Mouse (Mus musculus) cerebellum, adult 2 months (tissue): ENCODE measurements around the gene Med29. TPM values are rescaled to one million over a fixed set of nuclear protein-coding genes. Genes with fewer than 3 reads are reported as not detected.

Experiments
- DNase-seq, 2 experiments: peaks; one replicate each; pipeline ENCODE4 v3.0.0; 2021
- H3K27ac ChIP-seq: fragments of 200-500 bp; 2 replicates; pipeline ENCODE4 v1.5.1; 2012; ENCODE audit warnings: low read length, control low read depth, inconsistent platforms; ENCODE audit not compliant: insufficient read depth
- H3K27me3 ChIP-seq: fragments of 200-500 bp; 2 replicates; pipeline ENCODE4 v1.6.1; 2012; ENCODE audit warnings: inconsistent platforms, mild to moderate bottlenecking, low read length, moderate library complexity; ENCODE audit not compliant: control insufficient read depth, insufficient read depth
- H3K4me1 ChIP-seq: fragments of 200-500 bp; 2 replicates; pipeline ENCODE4 v1.6.1; 2011; ENCODE audit warnings: low read length; ENCODE audit not compliant: control insufficient read depth, insufficient read depth
- H3K4me3 ChIP-seq: fragments of 200-500 bp; replicated peaks from 2 replicates; pipeline ENCODE3; 2011; ENCODE audit warnings: mild to moderate bottlenecking, low read depth, low read length, control low read depth; ENCODE audit not compliant: insufficient read depth
- CTCF ChIP-seq: fragments of 200-500 bp; IDR thresholded peaks from 2 replicates; pipeline ENCODE4 v1.5.1; 2011; ENCODE audit warnings: low read depth, mild to moderate bottlenecking, control low read depth, low read length, moderate library complexity, borderline replicate concordance; ENCODE audit not compliant: insufficient read depth
- POLR2A ChIP-seq: fragments of 200-500 bp; IDR thresholded peaks from 2 replicates; pipeline ENCODE4 v1.6.1; 2011; ENCODE audit warnings: low read length, control low read depth, borderline replicate concordance; ENCODE audit not compliant: insufficient read depth
- WGBS: fragments of 180-500 bp; shearing (Covaris S2); methylation state at CpG from one replicate; pipeline ENCODE4 v1.1.7; 2018; 5-methylcytosine and 5-hydroxymethylcytosine counted together
- polyA plus RNA-seq: library from polyadenylated mRNA; depleted of rRNA; stranded (reverse); fragments of >200 nt; gene quantifications from 2 replicates; pipeline ENCODE4 v1.2.3, GENCODE M21; 2012; rRNA removed

Med29 gene
- polyA plus RNA-seq, 1 experiment, result 49.5 TPM

DNA sequence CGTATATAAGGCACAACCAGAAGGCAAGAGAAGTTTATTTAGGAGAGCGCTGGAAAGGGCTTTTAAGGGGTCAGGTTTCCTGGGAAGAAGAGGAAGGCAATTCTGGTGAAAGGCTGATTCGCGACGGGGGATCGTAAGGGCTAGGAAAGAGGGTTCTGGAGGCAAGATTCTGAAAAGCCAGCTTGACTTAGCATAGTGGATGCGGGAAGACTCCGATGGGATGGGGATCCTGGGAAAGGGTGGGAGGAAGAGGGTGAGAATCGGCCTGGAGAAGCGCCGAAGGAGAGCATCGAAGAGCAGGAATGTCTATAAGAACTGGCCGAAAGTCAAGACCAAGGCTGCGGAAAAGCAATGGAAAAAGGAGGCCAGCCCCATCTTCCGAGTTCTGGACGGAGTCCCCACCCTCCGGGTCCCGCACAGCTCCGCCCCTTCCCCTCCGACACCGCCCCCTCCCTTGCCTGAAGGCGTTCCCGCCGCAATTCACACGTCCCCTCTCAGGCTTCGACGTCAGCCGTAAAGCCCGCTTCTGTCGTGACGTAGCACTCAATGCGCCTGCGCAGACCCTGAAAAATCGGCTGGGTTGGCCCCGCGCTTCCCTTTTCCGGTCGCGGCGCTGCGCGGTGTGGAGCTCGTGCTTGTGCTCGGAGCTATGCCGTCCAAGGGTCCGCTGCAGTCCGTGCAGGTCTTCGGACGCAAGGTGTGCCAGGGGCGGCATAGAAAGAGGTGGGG is 42.2 kb downstream of the Med29 start, which contains the start of gene Rps16:
Gene Rps16 (plus strand): TSS at position 498 of the 729 bp plus-strand sequence.
- DNase-seq, result peak; percentile 98 to 99
- TF ChIP-seq POLR2A (peak; percentile 83; the same call in 1 of the 2 replicates), CTCF (no peak)
- peak within 1 kb of the TSS; percentile 98 for H3K4me3 ChIP-seq
- peaks cover 5% of the 10 kb centered on the region; the same call in 1 of the 2 replicates for H3K4me1 ChIP-seq
- peak within 1 kb of the TSS; percentile 83 for H3K27ac ChIP-seq
- H3K27me3 ChIP-seq, result no peaks in the 10 kb centered on the region
- WGBS, result under 1% methylated on average over 50 of the region's 50 CpGs

DNA sequence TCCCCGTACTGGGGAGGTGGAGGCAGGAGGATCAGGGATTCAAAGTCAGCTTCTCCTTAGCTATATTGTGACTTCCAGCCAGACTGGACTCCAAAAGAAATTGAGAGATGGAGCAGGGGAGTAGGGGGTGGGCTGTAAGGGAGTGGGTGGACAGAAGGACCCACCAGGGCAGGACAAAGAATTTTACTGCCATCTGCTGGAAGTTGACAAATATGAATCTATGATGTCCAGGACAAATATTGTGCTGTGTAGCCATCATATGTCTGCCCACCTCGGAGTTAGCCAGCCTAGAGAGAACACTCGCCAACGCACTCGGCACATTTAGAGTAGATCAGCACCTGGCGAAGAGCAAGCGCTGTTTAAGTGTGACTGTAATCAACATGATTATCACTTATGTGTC is 43.9 kb downstream of the Med29 start:
- TF ChIP-seq POLR2A, result no peak
- TF ChIP-seq CTCF, result no peak
- no peak overlapping the region for H3K27ac ChIP-seq
- WGBS, result 61% methylated on average over 7 of the region's 7 CpGs
- peaks cover 5% of the 10 kb centered on the region; the same call in 1 of the 2 replicates for H3K4me1 ChIP-seq
- no peak for DNase-seq
- no peaks in the 10 kb centered on the region for H3K27me3 ChIP-seq
- H3K4me3 ChIP-seq, result no peak overlapping the region

DNA sequence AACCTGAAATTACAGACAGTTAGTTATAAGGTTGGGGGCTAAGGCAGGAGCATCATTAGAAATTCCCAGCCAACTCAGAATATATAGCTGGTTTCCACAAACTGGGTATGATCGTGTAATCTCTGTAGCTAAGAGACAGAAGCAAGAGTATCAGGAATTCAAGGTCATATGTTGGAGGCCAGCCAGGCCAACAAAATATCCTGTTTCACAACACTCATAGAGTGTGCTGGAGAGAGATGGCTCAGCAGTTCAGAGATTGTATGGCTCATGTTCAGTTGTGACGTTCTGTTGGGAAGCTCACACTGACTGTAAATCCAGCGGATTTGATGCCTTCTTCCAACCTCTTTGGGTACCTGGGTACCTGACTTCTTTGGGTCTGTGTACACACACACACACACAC is 44.8 kb downstream of the Med29 start:
- DNase-seq, result no peak
- TF ChIP-seq POLR2A (no peak), CTCF (no peak)
- Histone ChIP-seq H3K4me3 (no peak overlapping the region), H3K27ac (no peak overlapping the region), H3K27me3 (no peaks in the 10 kb centered on the region), H3K4me1 (peaks cover 5% of the 10 kb centered on the region; the same call in 1 of the 2 replicates)
- whole genome bisulfite sequencing, result 66% methylated on average over 3 of the region's 3 CpGs

GRCm38 (mm10) chr7:28344637-28345036 is 47.9 kb downstream of the Med29 start:
- peak; percentile 76 for TF ChIP-seq CTCF
- TF ChIP-seq POLR2A, result no peak
- Histone ChIP-seq H3K4me1 (no peaks in the 10 kb centered on the region), H3K27ac (no peak overlapping the region), H3K4me3 (no peak overlapping the region), H3K27me3 (no peaks in the 10 kb centered on the region)
- under 1% methylated on average over 4 of the region's 4 CpGs for WGBS
- DNase-seq, result peak; percentile 43 to 71

- TF ChIP-seq CTCF, result no peak
- TF ChIP-seq POLR2A, result no peak
- H3K27me3 ChIP-seq, result no peaks in the 10 kb centered on the region
- no peaks in the 10 kb centered on the region for H3K4me1 ChIP-seq
- no peak overlapping the region for H3K27ac ChIP-seq
- no peak overlapping the region for H3K4me3 ChIP-seq
- no peak for DNase-seq
- 53% methylated on average over 7 of the region's 7 CpGs for WGBS
Measured at GRCm38 (mm10) chr7:28341381-28341780, 51.1 kb downstream of the Med29 start.

- Histone ChIP-seq H3K4me3 (no peak overlapping the region), H3K27me3 (no peaks in the 10 kb centered on the region), H3K4me1 (peaks cover 7% of the 10 kb centered on the region), H3K27ac (no peak overlapping the region; the same call in 1 of the 2 replicates)
- peak; percentile 38 to 47 for DNase-seq
- no peak for TF ChIP-seq CTCF
- TF ChIP-seq POLR2A, result no peak
- 58% methylated on average over 19 of the region's 19 CpGs for WGBS
Measured at GRCm38 (mm10) chr7:28339213-28339917, 53.1 kb downstream of the Med29 start.

- TF ChIP-seq POLR2A, result peak; percentile 94
- no peak for TF ChIP-seq CTCF
- Histone ChIP-seq H3K4me1 (peaks cover 10% of the 10 kb centered on the region), H3K27me3 (no peaks in the 10 kb centered on the region), H3K27ac (peak within 1 kb of the TSS; percentile 52; the same call in 1 of the 2 replicates), H3K4me3 (peak within 1 kb of the TSS; percentile 90)
- peak; percentile 96 to 98 for DNase-seq
- under 1% methylated on average over 77 of the region's 77 CpGs for WGBS
Measured at GRCm38 (mm10) chr7:28338108-28338998, 54.2 kb downstream of the Med29 start, which contains the start of gene Supt5. TSS of gene Supt5 (minus strand) at chr7:28338746.

Other genes starting within 250 kb of the Med29 start
- gene Fbl, start 223.0 kb downstream of the Med29 start, polyA plus RNA-seq, result 67.0 and 72.8 TPM in 2 replicates
- gene Dyrk1b, start 213.2 kb downstream of the Med29 start, polyA plus RNA-seq, result 27.3 and 29.6 TPM in 2 replicates
- 44.2 and 44.4 TPM in 2 replicates for gene Eid2, start 124.8 kb downstream of the Med29 start, polyA plus RNA-seq
- 21.2 and 23.1 TPM in 2 replicates for gene Eid2b, start 115.0 kb downstream of the Med29 start, polyA plus RNA-seq
- gene Selenov, start 101.5 kb downstream of the Med29 start, polyA plus RNA-seq, result 0.59 and 1.4 TPM in 2 replicates
- gene Dll3, start 90.5 kb downstream of the Med29 start, polyA plus RNA-seq, result 1.3 and 1.4 TPM in 2 replicates
- 75.7 and 78.6 TPM in 2 replicates for gene Timm50, start 80.6 kb downstream of the Med29 start, polyA plus RNA-seq
- gene Supt5, start 54.0 kb downstream of the Med29 start, polyA plus RNA-seq, result 121 and 125 TPM in 2 replicates
- gene Rps16, start 42.1 kb downstream of the Med29 start, polyA plus RNA-seq, result 510 and 514 TPM in 2 replicates
- 4.2 and 4.3 TPM in 2 replicates for gene Plekhg2, start 20.1 kb downstream of the Med29 start, polyA plus RNA-seq
- 3.7 and 3.9 TPM in 2 replicates for gene Zfp36, start 12.5 kb downstream of the Med29 start, polyA plus RNA-seq
- gene Paf1, start 243 bp upstream of the Med29 start, polyA plus RNA-seq, result 104 and 124 TPM in 2 replicates
- gene Gmfg, start 44.7 kb upstream of the Med29 start, polyA plus RNA-seq, result 2.0 and 2.2 TPM in 2 replicates
- 39.6 and 41.5 TPM in 2 replicates for gene Lrfn1, start 59.3 kb upstream of the Med29 start, polyA plus RNA-seq
- gene Ifnl2, start 117.7 kb upstream of the Med29 start, polyA plus RNA-seq, result not detected in 2 replicates
- gene Ifnl3, start 130.1 kb upstream of the Med29 start, polyA plus RNA-seq, result not detected in 2 replicates
- gene Sycn, start 148.2 kb upstream of the Med29 start, polyA plus RNA-seq, result not detected in 2 replicates
- gene Nccrp1, start 154.5 kb upstream of the Med29 start, polyA plus RNA-seq, result 0.43 and 0.67 TPM in 2 replicates
- 54.1 and 54.9 TPM in 2 replicates for gene Samd4b, start 205.4 kb upstream of the Med29 start, polyA plus RNA-seq
- gene Pak4, start 205.5 kb upstream of the Med29 start, polyA plus RNA-seq, result 8.3 and 8.5 TPM in 2 replicates
- gene Acp7, start 238.6 kb upstream of the Med29 start, polyA plus RNA-seq, result 0.90 and 1.4 TPM in 2 replicates